Mouse (Mus musculus): ENCODE data around the gene Sftpd. TPM values are rescaled to one million over a fixed set of nuclear protein-coding genes. Genes with fewer than 3 reads are reported as not detected.

Gene Sftpd
- not detected in 2 replicates for polyA plus RNA-seq (2012; rRNA removed)

DNA sequence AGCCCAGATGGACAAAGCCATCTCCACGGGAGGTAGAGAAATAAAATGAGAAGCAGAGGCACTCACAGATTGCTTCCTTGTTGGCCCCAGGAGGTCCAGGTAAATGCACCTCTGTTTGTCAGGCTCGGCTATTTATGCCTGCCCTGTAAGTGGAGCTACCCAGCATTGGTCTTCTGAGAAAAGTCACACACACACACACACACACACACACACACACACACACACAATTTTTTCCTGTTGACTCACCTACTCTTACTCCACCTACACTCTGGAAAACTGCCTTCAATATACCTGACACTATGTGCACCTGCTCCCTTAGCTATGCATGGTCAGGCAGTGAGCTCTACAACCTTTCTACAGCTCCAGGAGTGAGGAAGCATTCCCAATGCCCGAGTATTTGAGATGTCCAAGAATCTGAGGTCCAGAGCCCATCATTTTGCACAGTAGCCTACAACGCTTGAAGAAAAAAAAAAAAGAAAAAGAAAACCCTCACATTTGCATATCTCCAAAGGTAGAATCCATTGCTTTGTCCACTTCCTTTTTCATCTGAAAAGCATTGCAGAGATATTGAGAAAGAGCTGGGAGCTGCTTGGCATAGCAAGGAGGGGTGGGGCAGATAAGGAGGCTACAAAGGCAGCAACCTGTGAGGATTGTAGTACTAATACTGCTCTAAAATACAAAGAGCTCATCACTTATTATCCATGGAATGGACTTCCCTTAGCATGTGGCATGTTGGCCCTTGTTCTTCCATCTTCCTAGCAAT, at the start of gene Sftpd:
Gene Sftpd (minus strand): TSS at position 91 of the 763 bp plus-strand sequence.
- DNase-seq (ENCODE audit: low spot score): no peak

DNA sequence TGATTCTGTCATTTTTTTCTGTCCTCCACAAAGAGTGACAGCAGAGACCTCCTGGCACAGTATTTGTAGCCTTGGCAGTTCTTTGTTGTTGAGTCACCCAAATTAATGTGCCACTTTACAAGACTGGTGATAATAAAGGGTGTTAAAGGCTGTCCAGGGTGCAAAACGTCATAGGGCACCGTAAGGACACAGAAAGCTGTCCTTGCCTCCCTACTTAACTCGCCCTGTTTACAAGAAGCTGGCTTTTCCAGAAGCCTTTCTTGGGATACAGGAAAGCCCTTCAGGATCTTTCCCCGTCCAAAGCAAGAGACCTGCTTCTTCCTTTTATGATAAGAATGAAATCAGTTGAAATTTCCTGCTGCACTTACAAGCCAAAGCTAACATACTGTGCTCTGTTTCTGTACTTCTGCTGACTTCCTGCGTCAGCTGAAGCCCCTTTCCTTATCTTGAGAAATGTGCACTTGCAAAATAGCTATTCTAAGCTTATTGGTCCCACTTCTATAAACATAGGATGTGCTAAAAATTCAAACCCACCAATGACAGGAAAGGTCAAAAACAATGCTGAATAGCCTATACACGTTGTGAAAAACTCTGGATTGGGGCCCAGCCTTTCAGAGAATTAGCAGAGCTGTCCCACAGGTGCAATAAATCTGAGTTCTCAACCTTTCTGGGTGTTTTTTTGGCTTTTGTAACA, 13.2 kb upstream of the Sftpd start:
- DNase-seq (ENCODE audit: low spot score): no peak

DNA sequence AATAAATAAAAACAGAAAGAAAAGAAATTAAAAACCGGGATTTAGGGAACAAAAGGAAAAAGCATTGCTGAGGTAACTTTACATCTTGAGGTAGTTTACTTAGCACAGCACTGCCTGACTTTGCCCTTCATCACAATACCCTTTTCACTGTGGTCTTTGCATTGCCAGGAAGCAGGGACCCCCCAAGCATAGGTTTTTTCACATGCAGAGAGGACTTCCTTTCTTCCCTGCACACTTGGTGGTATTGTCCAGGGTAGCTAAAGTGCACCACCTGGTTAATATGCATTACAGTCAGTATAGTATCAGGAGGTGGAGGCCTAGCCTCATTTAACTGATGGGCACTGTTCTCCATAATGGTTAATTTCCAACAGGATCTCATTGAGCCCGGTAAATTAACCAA, 4.5 kb upstream of the Sftpd start:
- no peak for DNase-seq (ENCODE audit: low spot score)

DNA sequence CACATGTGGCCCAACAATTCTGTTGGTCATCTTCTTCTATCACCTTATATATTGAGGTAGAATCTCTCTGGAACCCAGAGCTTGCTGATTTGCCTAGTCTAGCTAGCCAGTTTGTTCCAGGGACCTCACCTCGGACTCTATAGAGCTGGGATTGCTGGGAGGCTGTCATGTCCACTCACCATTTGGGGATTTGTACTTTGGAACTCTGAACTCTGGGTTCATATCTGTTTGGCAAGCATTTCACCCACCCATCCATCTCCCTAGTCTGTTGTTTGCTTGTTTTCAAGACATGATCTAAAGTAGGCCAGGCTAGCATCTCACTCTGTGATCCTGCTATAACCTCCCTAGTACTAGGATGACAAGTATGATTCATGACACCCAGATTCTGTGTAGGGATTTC, 10.1 kb downstream of the Sftpd start:
- no peak for DNase-seq (ENCODE audit: low spot score)

DNA sequence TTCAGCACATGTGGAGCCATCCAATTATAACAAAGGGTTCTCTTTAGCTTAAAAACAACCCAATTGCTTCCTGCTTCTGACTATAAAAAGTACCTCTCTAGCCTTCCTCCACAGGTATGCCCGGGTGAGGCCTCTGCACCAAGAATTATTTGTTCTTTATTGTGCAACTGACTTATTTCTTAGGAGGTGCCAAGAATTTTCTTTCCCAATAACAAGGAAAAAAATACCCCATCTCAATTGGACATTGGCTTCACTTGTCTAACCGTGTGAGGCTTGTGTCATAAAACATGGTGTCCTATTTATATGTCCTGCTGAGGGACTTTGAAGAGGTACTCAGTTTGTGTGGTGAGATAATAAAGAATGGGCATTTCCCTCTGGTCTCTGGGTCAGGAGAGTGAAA, 14.4 kb downstream of the Sftpd start:
- DNase-seq (ENCODE audit: low spot score): no peak

DNA sequence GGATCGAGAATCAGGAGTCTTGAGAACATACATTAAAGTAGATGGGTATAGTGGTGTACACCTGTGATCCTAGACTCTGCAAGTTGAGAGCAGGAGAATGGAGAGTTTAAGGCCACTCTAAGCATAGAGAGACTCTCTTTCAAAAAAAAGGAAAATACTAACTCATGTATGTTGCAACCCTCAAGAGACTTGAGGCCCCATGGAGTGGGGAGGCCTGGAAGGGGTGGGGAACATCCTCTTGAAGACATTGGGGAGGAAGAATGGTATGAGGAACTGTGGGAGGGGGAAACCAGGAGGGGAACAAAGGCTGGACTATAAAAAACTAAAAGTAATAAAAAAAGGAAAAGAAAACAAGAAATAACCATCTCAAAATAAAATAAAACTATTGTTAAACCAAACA, 16.4 kb downstream of the Sftpd start:
- DNase-seq (ENCODE audit: low spot score): no peak

DNA sequence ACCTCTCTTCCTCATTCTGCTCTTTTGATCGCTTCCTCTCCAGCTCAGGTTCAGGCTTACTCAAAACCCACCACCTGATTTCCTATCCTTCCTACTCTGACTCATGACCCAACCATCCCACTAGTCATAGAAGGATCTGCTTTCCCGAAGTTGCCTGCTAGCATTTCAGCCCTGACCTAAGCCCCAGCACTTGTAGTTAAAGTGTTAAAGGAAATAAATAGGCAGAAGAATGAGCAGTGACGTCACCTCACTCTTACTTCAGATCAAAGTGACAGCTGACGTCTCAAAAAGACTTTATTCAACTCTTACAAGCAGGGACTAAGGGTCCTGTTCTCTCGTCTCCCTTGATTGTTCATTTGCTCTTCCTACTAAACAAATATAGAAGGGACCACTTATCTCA, 17.7 kb downstream of the Sftpd start:
- no peak for DNase-seq (ENCODE audit: low spot score)

DNA sequence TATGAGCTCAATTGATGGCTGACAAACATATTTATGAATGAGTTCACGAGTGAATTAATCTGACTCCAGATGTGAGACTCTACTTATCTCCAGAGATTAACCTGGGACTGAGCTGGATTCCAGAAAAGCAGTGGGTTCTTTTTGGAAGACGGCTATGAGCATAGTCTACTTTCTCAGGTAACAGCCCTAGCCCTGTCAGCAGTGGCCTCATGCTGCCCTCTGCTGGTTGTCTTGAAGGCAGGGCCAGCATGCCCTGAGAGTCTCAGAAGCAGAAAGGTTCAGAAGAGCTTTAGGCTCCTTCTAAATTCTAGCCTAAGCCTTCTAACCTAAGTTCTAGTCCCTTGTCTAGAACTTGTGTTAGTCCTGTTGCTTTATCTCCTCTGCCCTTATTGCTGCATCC, 22.3 kb downstream of the Sftpd start:
- peak; percentile 31 for DNase-seq (ENCODE audit: low spot score)

DNA sequence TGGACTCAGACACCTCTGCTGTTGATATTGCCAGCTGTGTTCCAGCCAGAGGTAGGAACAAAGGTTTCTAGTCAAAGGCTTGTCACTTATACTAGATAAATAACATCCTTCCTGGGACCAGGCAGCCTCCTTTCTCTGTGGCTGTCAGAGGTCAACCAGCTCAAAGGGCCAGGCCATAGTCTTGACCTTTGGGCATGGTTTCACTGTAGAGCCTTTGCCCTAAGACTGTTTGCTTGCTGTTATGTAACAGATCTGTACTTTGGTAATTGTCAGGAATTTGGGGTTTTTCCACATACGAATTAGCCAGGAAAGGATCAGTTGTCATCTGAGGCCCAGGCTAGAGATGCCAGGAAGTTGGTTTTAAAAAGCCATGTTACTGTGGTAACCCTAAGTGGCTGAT, 24.2 kb downstream of the Sftpd start:
- DNase-seq (ENCODE audit: low spot score): no peak

DNA sequence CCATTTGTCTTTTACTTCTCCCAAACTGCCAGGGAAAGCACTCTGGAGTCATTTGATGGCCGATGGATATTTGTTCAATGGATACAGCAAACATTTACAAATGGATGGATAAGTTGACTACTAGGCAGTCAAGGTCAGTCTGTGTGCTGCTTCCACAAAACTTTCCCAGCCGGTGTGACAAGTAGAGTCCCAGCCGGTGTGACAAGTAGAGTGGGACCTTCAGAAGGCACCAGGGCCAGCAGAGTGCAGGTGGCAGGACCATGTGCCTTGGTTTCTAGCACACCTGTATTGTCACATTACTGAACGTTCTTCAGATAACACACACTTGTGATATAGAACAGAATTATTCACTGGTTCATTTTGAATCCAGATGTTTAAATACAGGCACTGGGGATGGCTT, 24.9 kb downstream of the Sftpd start:
- DNase-seq (ENCODE audit: low spot score): no peak

DNA sequence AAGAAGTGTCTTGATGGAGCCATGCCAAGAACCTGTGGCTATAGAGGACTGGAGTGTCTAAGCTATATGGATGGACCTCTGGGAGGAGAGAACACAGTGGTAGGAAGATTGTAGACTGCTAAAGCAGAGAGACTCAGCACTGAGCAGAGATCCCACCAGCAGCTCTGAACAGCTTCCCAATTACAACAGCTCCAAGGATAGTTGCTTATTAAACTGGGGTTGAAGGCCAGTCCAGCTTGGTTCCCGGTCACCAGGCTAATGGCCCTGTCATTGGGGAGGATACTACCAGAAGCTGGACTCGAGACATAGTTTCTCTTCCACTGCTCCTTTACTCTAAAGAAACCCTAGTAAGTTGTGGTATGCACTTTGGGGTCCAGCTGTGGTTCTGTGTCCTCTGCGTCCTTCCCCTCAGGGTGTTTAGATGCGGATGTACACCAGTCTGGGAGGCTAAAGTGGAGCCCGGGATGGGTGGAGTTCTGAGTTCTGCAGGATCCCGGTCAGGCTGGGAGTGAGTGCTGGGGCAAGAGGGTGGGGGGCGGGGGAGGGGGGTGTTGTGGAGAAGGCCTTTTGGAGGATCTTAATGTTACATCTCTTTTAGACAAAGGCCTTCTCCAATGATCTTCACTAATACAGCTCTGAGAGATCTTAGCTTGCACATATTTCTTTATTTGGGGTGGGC, 33.6 kb downstream of the Sftpd start, which contains the start of gene Mbl1:
Gene Mbl1 (plus strand): TSS at position 239 of the 679 bp plus-strand sequence.
- no peak for DNase-seq (ENCODE audit: low spot score)

DNA sequence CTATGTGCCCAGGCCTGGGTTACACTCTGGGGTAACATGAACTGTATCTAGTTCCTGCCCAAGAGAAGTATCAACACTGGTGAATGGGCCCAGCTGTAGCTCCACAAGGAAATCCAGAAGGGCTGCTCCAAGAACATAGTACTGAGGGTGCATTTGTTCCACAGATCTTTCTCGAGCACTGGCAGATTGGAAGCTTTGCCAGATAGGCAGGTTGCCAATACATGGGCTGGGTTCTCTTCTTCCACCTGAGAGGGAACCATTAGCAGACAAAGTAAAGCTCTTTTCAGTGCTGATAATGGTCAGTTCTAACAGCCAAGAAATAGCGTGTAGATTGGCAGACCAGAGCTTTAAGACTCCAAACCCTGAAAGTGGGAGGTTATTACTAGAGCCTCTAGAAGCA, 37.6 kb downstream of the Sftpd start:
- DNase-seq (ENCODE audit: low spot score): no peak

DNA sequence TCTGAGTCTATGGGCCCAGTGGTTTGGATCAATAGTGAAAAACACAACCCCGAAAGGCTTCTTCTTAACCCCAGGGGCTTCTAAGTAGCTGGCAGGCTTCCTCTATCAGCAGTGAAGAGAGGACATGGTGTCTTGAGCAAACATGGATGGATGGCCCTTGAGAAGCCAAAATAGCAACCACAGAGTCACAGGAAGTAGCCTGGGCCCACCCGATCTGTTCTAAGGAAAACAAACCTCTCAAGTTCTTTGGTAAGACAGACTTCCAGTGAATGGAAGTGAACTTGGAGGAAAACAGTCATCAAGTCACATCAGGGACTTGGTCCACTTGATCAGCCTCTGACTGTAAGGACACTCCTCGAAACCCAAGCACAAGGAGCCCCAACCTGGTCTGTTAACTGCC, 38.0 kb downstream of the Sftpd start:
- no peak for DNase-seq (ENCODE audit: low spot score)

DNA sequence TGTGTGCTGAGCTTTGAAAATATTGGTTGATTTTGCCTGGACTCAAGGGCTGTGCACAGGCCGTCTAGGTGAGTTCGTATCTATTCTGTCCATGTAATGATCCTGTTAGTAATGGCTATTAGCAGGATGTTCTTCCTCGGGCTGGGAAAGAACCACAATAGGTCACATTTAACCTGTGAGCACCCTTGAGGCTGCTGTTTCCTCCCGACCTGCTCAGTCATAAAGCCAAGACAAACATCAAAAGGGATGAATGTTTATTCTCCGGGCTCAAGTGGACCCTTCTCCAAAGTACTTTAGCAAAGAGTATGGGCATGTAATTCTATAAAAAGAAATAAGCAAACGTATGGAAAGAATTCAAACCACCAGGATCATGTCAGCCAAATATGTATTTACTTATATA, 38.9 kb downstream of the Sftpd start:
- no peak for DNase-seq (ENCODE audit: low spot score)

DNA sequence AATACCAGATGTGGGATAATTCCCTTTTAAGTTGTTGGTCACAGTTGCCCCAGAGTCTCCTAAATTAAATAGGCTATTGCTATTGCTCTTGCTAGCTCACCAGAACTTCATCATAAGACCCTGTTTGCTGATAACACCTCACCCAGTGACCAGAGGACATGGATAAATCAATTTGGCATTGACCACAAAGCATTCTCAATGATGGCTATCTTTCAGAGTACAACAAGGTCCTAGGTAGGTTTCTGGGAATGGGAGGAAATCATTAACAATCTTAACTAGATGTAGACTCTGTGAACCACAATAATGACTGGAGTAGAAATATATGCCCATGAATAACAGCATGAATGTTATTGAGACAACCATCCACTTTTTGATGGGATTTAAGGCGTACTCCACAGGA, 44.3 kb downstream of the Sftpd start:
- no peak for DNase-seq (ENCODE audit: low spot score)

DNA sequence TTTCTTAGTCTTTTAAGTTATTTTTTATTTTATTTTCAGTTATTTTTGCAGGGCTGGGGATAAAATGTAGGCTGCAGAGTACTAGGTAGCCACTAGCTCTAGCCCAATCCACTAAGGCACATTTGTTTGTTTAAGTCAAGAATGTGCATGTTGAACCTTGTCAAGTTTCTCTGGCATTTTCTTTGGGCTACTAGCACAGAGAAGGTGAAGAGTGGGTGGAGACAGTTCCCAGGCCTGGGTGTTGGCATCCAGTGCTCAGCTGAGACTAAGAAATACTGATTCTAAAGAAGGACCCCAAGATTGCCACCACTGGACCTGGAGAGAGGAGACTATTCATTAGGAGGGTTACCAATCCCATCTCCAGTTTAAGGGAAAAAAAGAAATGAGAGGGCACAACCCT, 47.9 kb downstream of the Sftpd start:
- no peak for DNase-seq (ENCODE audit: low spot score)

DNA sequence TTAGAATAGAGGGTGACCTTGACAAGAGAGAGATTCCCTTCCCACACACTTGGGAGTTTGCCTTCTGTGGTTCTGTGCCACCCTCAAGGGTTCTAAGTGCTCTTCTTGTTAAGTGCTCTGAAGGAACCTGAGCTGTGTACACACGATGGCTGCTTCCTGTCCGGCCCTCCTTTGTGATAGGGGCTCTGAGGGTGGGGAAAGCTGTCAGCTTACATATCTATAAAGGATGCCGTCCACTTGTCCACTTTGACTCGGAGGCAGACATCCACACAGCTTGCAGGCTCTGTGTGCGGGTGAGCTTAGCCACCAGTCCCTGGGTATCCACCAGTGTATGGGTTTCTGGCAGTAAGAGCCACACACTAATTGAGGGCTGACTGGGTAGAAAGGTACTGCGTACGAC, 53.4 kb downstream of the Sftpd start, which contains the start of gene Sftpa1:
Gene Sftpa1 (plus strand): TSS at position 243 of the 400 bp plus-strand sequence.
- DNase-seq (ENCODE audit: low spot score): no peak

DNA sequence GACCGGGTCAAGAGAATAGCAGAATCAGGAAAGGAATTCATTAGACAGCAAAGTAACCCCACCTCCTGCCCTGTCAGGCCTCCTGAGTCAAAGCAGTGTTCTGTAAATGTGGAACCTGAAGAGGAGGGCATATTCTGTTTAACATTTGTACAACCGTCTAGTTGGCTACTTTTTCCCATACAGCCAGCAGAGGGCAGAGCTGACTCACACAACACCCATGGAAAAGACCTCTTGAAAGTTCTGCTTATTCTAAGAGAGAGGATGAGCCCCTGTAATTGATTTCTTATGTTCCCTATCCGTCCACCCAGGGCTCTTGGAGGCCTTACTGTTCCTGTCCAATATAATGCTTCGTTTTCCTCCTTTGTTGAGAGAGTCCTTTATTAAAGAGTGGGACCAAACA, 57.0 kb downstream of the Sftpd start:
- DNase-seq (ENCODE audit: low spot score): no peak

DNA sequence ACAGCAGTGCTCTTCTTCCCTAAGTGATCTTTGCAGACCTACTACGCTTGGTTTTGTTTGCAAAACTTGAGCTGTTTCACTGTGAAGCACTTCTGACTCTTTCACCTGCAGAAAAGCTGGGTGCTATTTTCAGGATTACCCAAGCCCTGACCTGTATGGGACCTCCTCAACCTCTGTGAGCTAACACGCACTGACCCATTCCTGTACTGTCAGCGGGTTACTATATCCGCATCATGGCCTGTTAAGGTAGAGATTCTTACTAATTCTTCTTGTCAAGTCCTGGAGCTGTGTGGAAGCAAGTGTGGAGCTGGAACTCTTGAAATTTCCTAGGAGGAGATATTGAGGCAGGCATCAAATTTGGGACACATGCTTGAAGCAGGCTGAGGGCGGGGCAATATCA, 60.3 kb downstream of the Sftpd start:
- DNase-seq (ENCODE audit: low spot score): no peak
